Mouse (Mus musculus): ENCODE measurements around the gene Tifab. TPM values are rescaled to one million over a fixed set of nuclear protein-coding genes. Genes with fewer than 3 reads are reported as not detected.
A peak's percentile ranks its signal among the peaks of the same experiment; 100 is the strongest.

Gene Tifab
- total RNA-seq, 2 experiments from 2014 or later = 0.65 to 0.69 TPM

- DNase-seq = no peak
Measured at GRCm38 (mm10) chr13:56136200-56136599, 42.5 kb downstream of the Tifab start, which contains the start of gene H2afy. Gene H2afy, minus strand, starts transcription at chr13:56136361.

GRCm38 (mm10) chr13:56135231-56136052 is 43.2 kb downstream of the Tifab start:
- peak; percentile 93 for DNase-seq

- DNase-seq = peak; percentile 41
Measured at GRCm38 (mm10) chr13:56134631-56135181, 44.0 kb downstream of the Tifab start.

GRCm38 (mm10) chr13:56134031-56134430 is 44.7 kb downstream of the Tifab start:
- no peak for DNase-seq

- no peak for DNase-seq
Measured at GRCm38 (mm10) chr13:56132941-56133340, 45.7 kb downstream of the Tifab start.

GRCm38 (mm10) chr13:56132326-56132936 is 46.3 kb downstream of the Tifab start:
- DNase-seq = no peak

- DNase-seq = no peak
Measured at GRCm38 (mm10) chr13:56130544-56130943, 48.1 kb downstream of the Tifab start.

GRCm38 (mm10) chr13:56129578-56129977 is 49.1 kb downstream of the Tifab start:
- DNase-seq = no peak

- no peak for DNase-seq
Measured at GRCm38 (mm10) chr13:56129014-56129413, 49.7 kb downstream of the Tifab start.

- DNase-seq = no peak
Measured at GRCm38 (mm10) chr13:56125632-56126031, 53.1 kb downstream of the Tifab start.

Other genes with a start within 250 kb of the Tifab start
- 10 to 100 TPM; 84.6 to 91.3 TPM for gene H2afy, start 42.5 kb downstream of the Tifab start, total RNA-seq (2021)
- gene Neurog1, start 73.3 kb upstream of the Tifab start, total RNA-seq (2021) = not detected
- under 1 TPM; 0.20 to 0.24 TPM for gene Cxcl14, start 117.7 kb upstream of the Tifab start, total RNA-seq (2021)
- gene Gm3045, start 247.7 kb upstream of the Tifab start, total RNA-seq (2021) = not detected